Mouse (Mus musculus): ENCODE data around the gene Slc51a. TPM values are rescaled to one million over a fixed set of nuclear protein-coding genes. Genes with fewer than 3 reads are reported as not detected.

The Slc51a gene
- polyA plus RNA-seq, 1 experiment = 0.04 TPM

GRCm38 (mm10) chr16:32441432-32441831 lies 46.2 kb downstream of the Slc51a start:
- no peak for DNase-seq (ENCODE audit: low read depth)
- TF ChIP-seq CTCF (IDR thresholded peaks at IDR 0.05; ENCODE audit: borderline replicate concordance, extremely low read depth, insufficient read depth, insufficient read length) (no peak), POLR2A (IDR thresholded peaks at IDR 0.05; ENCODE audit: borderline replicate concordance, extremely low read depth, insufficient read depth, insufficient read length, poor library complexity, severe bottlenecking) (no peak)

- TF ChIP-seq CTCF (IDR thresholded peaks at IDR 0.05; ENCODE audit: borderline replicate concordance, extremely low read depth, insufficient read depth, insufficient read length) (no peak), POLR2A (IDR thresholded peaks at IDR 0.05; ENCODE audit: borderline replicate concordance, extremely low read depth, insufficient read depth, insufficient read length, poor library complexity, severe bottlenecking) (no peak)
- no peak for DNase-seq (ENCODE audit: low read depth)
Observed at GRCm38 (mm10) chr16:32437266-32437665, 50.4 kb downstream of the Slc51a start.

- no peak for DNase-seq (ENCODE audit: low read depth)
- TF ChIP-seq POLR2A (IDR thresholded peaks at IDR 0.05; ENCODE audit: borderline replicate concordance, extremely low read depth, insufficient read depth, insufficient read length, poor library complexity, severe bottlenecking) (no peak), CTCF (IDR thresholded peaks at IDR 0.05; ENCODE audit: borderline replicate concordance, extremely low read depth, insufficient read depth, insufficient read length) (no peak)
Observed at GRCm38 (mm10) chr16:32436657-32437056, 51.0 kb downstream of the Slc51a start.

- TF ChIP-seq CTCF (IDR thresholded peaks at IDR 0.05; ENCODE audit: borderline replicate concordance, extremely low read depth, insufficient read depth, insufficient read length) = no peak
- DNase-seq (ENCODE audit: low read depth) = no peak
Observed at GRCm38 (mm10) chr16:32434691-32435090, 53.0 kb downstream of the Slc51a start.

- DNase-seq (ENCODE audit: low read depth) = no peak
- no peak for TF ChIP-seq POLR2A (IDR thresholded peaks at IDR 0.05; ENCODE audit: borderline replicate concordance, extremely low read depth, insufficient read depth, insufficient read length, poor library complexity, severe bottlenecking)
- no peak for TF ChIP-seq CTCF (IDR thresholded peaks at IDR 0.05; ENCODE audit: borderline replicate concordance, extremely low read depth, insufficient read depth, insufficient read length)
Observed at GRCm38 (mm10) chr16:32434066-32434465, 53.6 kb downstream of the Slc51a start.

- TF ChIP-seq CTCF (IDR thresholded peaks at IDR 0.05; ENCODE audit: borderline replicate concordance, extremely low read depth, insufficient read depth, insufficient read length) (no peak), POLR2A (IDR thresholded peaks at IDR 0.05; ENCODE audit: borderline replicate concordance, extremely low read depth, insufficient read depth, insufficient read length, poor library complexity, severe bottlenecking) (no peak)
- no peak for DNase-seq (ENCODE audit: low read depth)
Observed at GRCm38 (mm10) chr16:32433138-32433537, 54.5 kb downstream of the Slc51a start.

GRCm38 (mm10) chr16:32431926-32432325 lies 55.8 kb downstream of the Slc51a start:
- no peak for TF ChIP-seq CTCF (IDR thresholded peaks at IDR 0.05; ENCODE audit: borderline replicate concordance, extremely low read depth, insufficient read depth, insufficient read length)
- no peak for TF ChIP-seq POLR2A (IDR thresholded peaks at IDR 0.05; ENCODE audit: borderline replicate concordance, extremely low read depth, insufficient read depth, insufficient read length, poor library complexity, severe bottlenecking)
- DNase-seq (ENCODE audit: low read depth) = no peak

- TF ChIP-seq CTCF (IDR thresholded peaks at IDR 0.05; ENCODE audit: borderline replicate concordance, extremely low read depth, insufficient read depth, insufficient read length) (no peak), POLR2A (IDR thresholded peaks at IDR 0.05; ENCODE audit: borderline replicate concordance, extremely low read depth, insufficient read depth, insufficient read length, poor library complexity, severe bottlenecking) (no peak)
- no peak for DNase-seq (ENCODE audit: low read depth)
Observed at GRCm38 (mm10) chr16:32431047-32431591, 56.6 kb downstream of the Slc51a start.

- TF ChIP-seq CTCF (IDR thresholded peaks at IDR 0.05; ENCODE audit: borderline replicate concordance, extremely low read depth, insufficient read depth, insufficient read length) (no peak), POLR2A (IDR thresholded peaks at IDR 0.05; ENCODE audit: borderline replicate concordance, extremely low read depth, insufficient read depth, insufficient read length, poor library complexity, severe bottlenecking) (peak; percentile 54; the same call in 1 of the 2 replicates)
- DNase-seq (ENCODE audit: low read depth) = peak; percentile 98
Observed at GRCm38 (mm10) chr16:32430474-32431046, 57.1 kb downstream of the Slc51a start, which contains the start of gene Pcyt1a. Gene Pcyt1a (plus strand): TSS chr16:32430921.

- TF ChIP-seq POLR2A (IDR thresholded peaks at IDR 0.05; ENCODE audit: borderline replicate concordance, extremely low read depth, insufficient read depth, insufficient read length, poor library complexity, severe bottlenecking) (no peak), CTCF (IDR thresholded peaks at IDR 0.05; ENCODE audit: borderline replicate concordance, extremely low read depth, insufficient read depth, insufficient read length) (no peak)
- no peak for DNase-seq (ENCODE audit: low read depth)
Observed at GRCm38 (mm10) chr16:32427506-32427905, 60.2 kb downstream of the Slc51a start.

Other genes starting within 250 kb of the Slc51a start
- gene Fbxo45, start 240.7 kb downstream of the Slc51a start, polyA plus RNA-seq (2012; rRNA removed) = 22.1 and 27.0 TPM in 2 replicates
- gene Wdr53, start 240.7 kb downstream of the Slc51a start, polyA plus RNA-seq (2012; rRNA removed) = 9.9 and 12.3 TPM in 2 replicates
- gene Smco1, start 216.4 kb downstream of the Slc51a start, polyA plus RNA-seq (2012; rRNA removed) = 0.05 and 0.11 TPM in 2 replicates
- gene Rnf168, start 210.4 kb downstream of the Slc51a start, polyA plus RNA-seq (2012; rRNA removed) = 14.5 and 16.0 TPM in 2 replicates
- 29.4 and 40.0 TPM in 2 replicates for gene Ubxn7, start 155.6 kb downstream of the Slc51a start, polyA plus RNA-seq (2012; rRNA removed)
- gene Tm4sf19, start 87.4 kb downstream of the Slc51a start, polyA plus RNA-seq (2012; rRNA removed) = 0.10 TPM in 1 of 2 replicates, not detected in the other
- 19.1 and 23.6 TPM in 2 replicates for gene Tctex1d2, start 68.2 kb downstream of the Slc51a start, polyA plus RNA-seq (2012; rRNA removed)
- gene Pcyt1a, start 57.0 kb downstream of the Slc51a start, polyA plus RNA-seq (2012; rRNA removed) = 28.1 and 37.2 TPM in 2 replicates
- 0.15 TPM in 1 of 2 replicates, not detected in the other for gene Zdhhc19, start 8.4 kb upstream of the Slc51a start, polyA plus RNA-seq (2012; rRNA removed)
- gene Tfrc, start 121.0 kb upstream of the Slc51a start, polyA plus RNA-seq (2012; rRNA removed) = 49.0 and 52.2 TPM in 2 replicates
- 127 and 134 TPM in 2 replicates for gene Tnk2, start 156.0 kb upstream of the Slc51a start, polyA plus RNA-seq (2012; rRNA removed)
- gene Muc4, start 248.0 kb upstream of the Slc51a start, polyA plus RNA-seq (2012; rRNA removed) = 0.01 and 0.07 TPM in 2 replicates